Mouse (Mus musculus) neutrophil, adult 5-6 weeks (primary cell): ENCODE data around the gene Phactr2. TPM values are rescaled to one million over a fixed set of nuclear protein-coding genes. Genes with fewer than 3 reads are reported as not detected.

Experiments
- ATAC-seq: fragments of 151-379, 151-347 bp; 2 replicates; pipeline ENCODE4 v1.8.0; 2017; ENCODE audit warnings: mild to moderate bottlenecking, moderate TSS enrichment; ENCODE audit not compliant: insufficient number of reproducible peaks, poor library complexity, low FRiP score, severe bottlenecking; ENCODE audit errors: extremely low read depth
- total RNA-seq: library from RNA; stranded (forward); fragments of 200-1000 nt; gene quantifications from 2 replicates; pipeline ENCODE4 v1.2.3, GENCODE M21; 2017

The Phactr2 gene
- total RNA-seq, 1 experiment from 2014 or later = 16.3 TPM

- ATAC-seq = no peak
These were observed 228.5 kb downstream of the Phactr2 start for GRCm38 (mm10) chr10:13245714-13246113.

- ATAC-seq = no peak
These were observed 230.0 kb downstream of the Phactr2 start for GRCm38 (mm10) chr10:13244192-13244591.

GRCm38 (mm10) chr10:13240431-13240830 is 233.8 kb downstream of the Phactr2 start:
- ATAC-seq = no peak

- no peak for ATAC-seq
These were observed 236.0 kb downstream of the Phactr2 start for GRCm38 (mm10) chr10:13238188-13238587.

- no peak for ATAC-seq
These were observed 237.3 kb downstream of the Phactr2 start for GRCm38 (mm10) chr10:13236866-13237265.

GRCm38 (mm10) chr10:13234503-13234902 is 239.7 kb downstream of the Phactr2 start:
- no peak for ATAC-seq

GRCm38 (mm10) chr10:13233941-13234340 is 240.3 kb downstream of the Phactr2 start:
- no peak for ATAC-seq

DNA sequence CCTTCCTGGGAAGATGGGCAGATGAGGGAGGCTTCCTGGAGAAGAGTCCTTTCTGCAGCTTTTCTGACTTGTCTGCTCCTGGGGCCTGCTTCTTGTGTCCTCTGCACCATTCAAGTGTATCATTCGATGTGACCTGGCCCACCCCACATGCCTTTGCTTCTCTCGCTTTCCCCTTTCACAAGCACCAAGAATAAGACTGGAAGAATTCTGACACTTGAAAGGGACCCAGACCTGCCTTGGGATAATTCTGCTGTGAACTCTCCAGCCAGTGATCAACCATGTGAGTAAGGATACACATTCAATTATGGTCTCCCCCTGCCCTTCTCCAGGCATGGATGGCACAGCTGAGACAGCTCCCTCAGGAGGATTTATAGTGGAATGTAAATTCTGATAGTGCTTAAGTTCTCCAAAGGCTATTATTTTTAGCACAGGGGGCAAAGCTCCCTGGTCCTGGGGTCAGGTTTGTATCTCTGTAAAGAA is 241.0 kb downstream of the Phactr2 start:
- ATAC-seq = no peak

DNA sequence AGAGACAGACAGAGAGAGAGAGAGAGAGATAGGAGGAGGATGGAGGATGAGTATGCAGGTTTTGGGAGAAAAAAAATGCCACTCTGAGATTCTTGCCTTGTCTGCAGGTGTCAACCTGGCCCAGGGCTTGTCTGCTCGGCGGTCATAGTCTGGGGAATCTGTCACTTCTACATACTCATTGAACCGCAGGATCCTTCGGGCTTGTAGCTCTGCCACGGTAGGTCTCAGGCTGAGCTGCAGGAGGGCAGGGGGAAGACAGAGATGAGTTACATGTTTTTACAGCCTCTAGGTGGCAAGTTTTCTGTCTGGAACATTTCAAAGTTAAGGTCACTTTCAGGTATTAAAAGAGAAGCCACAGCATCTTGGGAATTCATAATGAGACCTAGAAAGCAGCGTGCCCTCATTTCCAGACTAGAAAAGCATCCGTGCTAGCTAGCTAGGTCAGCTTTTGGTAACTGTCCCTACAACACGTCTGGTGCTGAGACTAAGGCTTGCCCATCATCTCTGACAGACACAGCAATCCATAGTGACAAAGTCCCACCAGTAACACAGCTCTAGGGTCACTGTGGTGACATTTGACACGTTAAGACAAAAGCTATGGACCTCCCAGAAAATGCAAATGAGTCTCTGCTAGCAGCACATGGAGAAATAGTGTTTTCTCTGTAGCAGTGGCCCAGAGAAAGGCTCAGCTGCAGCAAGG is 241.6 kb downstream of the Phactr2 start:
- no peak for ATAC-seq

- ATAC-seq = no peak
These were observed 243.5 kb downstream of the Phactr2 start for GRCm38 (mm10) chr10:13230716-13231115.

DNA sequence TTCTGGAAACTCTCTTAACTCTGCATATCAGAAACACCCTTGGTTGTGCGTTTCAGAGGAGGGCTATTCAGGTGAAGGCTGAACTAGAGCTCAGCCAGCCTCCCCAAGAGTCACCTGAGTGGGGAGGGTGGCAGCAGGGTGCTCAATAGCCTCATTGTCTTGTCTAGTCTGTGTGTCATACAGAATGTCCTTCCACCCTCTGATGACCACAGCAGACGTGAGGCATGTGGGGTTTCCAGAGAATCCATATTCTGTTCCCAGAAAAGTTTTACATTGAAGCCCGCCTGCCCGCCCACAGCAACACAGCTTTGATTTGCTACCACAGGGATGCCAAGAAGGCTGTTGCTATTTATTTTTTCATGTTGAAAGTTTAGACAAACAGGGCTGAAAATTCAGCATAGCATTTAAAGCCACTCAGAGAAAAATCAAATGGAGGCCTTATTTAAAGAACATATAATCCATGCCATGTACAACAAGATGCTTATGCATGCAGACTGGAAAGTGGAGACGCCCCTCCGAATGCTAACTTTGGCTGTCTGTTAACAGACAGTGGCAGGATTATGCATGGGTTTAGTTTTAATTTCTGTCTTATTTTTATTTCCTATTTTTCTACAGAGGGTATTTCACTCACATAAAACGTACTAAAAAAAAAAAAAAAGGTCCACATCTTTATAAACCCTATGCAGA is 248.7 kb downstream of the Phactr2 start:
- ATAC-seq = no peak

DNA sequence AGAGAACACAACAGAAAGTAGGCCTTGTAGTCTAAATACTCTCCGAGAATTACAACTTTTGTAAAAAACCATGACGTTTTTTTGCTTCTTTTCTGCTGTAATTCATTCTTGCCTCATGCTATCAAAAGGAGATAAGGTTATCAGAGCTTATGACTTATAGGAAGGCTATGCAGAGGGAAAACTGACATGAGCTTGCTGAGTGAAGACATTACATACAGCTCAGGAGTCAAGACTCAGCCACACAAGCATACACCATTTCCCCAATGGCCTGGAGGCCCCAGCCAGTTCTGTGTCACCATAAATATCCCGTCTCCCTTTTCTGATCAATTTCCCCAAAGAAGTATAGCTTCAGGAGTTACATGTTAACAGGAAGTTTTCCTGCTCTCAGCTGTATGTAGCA is 252.1 kb downstream of the Phactr2 start:
- ATAC-seq = no peak

GRCm38 (mm10) chr10:13220061-13220460 is 254.2 kb downstream of the Phactr2 start:
- ATAC-seq = no peak

- no peak for ATAC-seq
These were observed 260.3 kb downstream of the Phactr2 start for GRCm38 (mm10) chr10:13213956-13214355.

GRCm38 (mm10) chr10:13212829-13213228 is 261.4 kb downstream of the Phactr2 start:
- no peak for ATAC-seq

- no peak for ATAC-seq
These were observed 261.9 kb downstream of the Phactr2 start for GRCm38 (mm10) chr10:13212326-13212725.

GRCm38 (mm10) chr10:13209930-13210637 is 264.1 kb downstream of the Phactr2 start:
- ATAC-seq = no peak

GRCm38 (mm10) chr10:13209506-13209905 is 264.7 kb downstream of the Phactr2 start:
- ATAC-seq = no peak

GRCm38 (mm10) chr10:13209061-13209460 is 265.2 kb downstream of the Phactr2 start:
- ATAC-seq = no peak
